Mouse (Mus musculus) embryonic facial prominence, embryonic 12.5 days (tissue): ENCODE measurements around the gene Ccnd2. TPM values are rescaled to one million over a fixed set of nuclear protein-coding genes. Genes with fewer than 3 reads are reported as not detected.

Experiments
- ATAC-seq: fragments of 200-750 bp; cut with Nextera tagmentation; 2 replicates; pipeline ENCODE4 v1.8.0; 2017; ENCODE audit not compliant: insufficient number of reproducible peaks, insufficient read depth, low FRiP score, low TSS enrichment
- H3K27ac ChIP-seq: fragments of 300-500 bp; sonication (generic); 2 replicates; pipeline ENCODE4 v1.5.1; 2016; ENCODE audit warnings: mild to moderate bottlenecking
- H3K27me3 ChIP-seq: fragments of 300-500 bp; sonication (generic); 2 replicates; pipeline ENCODE4 v1.6.1; 2016; ENCODE audit warnings: mild to moderate bottlenecking, moderate library complexity
- H3K36me3 ChIP-seq: fragments of 300-500 bp; sonication (generic); 2 replicates; pipeline ENCODE4 v1.6.1; 2016; ENCODE audit warnings: mild to moderate bottlenecking
- H3K4me1 ChIP-seq: fragments of 300-500 bp; sonication (generic); 2 replicates; pipeline ENCODE4 v1.6.1; 2016
- H3K4me2 ChIP-seq: fragments of 300-500 bp; sonication (generic); replicated peaks from 2 replicates; pipeline ENCODE4 v1.6.1; 2016; ENCODE audit warnings: mild to moderate bottlenecking, moderate library complexity
- H3K4me3 ChIP-seq: fragments of 300-500 bp; sonication (generic); 2 replicates; pipeline ENCODE4 v1.5.1; 2016; ENCODE audit warnings: mild to moderate bottlenecking
- H3K9ac ChIP-seq: fragments of 300-500 bp; sonication (generic); 2 replicates; pipeline ENCODE4 v1.6.1; 2016; ENCODE audit warnings: mild to moderate bottlenecking, moderate library complexity
- H3K9me3 ChIP-seq: fragments of 300-500 bp; sonication (generic); 2 replicates; pipeline ENCODE4 v1.6.1; 2016; ENCODE audit warnings: mild to moderate bottlenecking, moderate library complexity
- WGBS: fragments of 180-500 bp; shearing (Covaris S2); methylation state at CpG from one replicate; pipeline ENCODE4 v1.1.7; 2016; 5-methylcytosine and 5-hydroxymethylcytosine counted together
- polyA plus RNA-seq: library from polyadenylated mRNA; unstranded; fragments of >200 nt; fragmentation: Nextera tagmentation; extraction: Ambion mirVana; gene quantifications from 2 replicates; pipeline ENCODE4 v1.2.1, GENCODE M21; 2016

Ccnd2 gene
- polyA plus RNA-seq, 1 experiment from 2014 or later: 908 TPM

DNA sequence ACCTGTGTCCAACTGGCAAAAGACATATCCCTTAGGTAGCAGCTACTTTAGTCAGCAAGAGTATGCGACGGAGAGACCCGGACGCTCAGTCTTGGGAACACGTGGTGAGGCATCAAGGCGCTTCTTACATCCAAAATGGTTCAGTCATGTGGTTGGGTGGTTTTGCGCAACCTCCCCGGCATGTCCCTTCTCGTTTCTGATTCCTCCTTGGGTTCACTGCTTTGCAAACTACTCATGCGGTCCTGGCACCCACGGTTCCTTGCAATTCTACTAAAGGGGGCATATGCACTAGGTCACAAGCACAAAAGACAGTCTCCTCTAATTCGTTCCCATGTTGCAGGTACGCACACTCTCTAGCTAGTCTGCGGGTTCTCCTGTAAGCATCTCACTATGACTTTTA is 22.3 kb downstream of the Ccnd2 start:
- no peak overlapping the region for H3K9ac ChIP-seq
- 0 out of 2 replicates have a peak, but pooled peaks cover 2% of the 10 kb centered on the region for H3K27me3 ChIP-seq
- ATAC-seq: no peak
- H3K9me3 ChIP-seq: no peaks in the 10 kb centered on the region
- H3K4me2 ChIP-seq: no peak overlapping the region
- H3K4me3 ChIP-seq: no peak overlapping the region
- 90% methylated on average over 14 of the region's 14 CpGs for whole genome bisulfite sequencing
- H3K27ac ChIP-seq: no peak overlapping the region
- H3K4me1 ChIP-seq: no peaks in the 10 kb centered on the region
- peaks cover 83% of the 10 kb centered on the region for H3K36me3 ChIP-seq

DNA sequence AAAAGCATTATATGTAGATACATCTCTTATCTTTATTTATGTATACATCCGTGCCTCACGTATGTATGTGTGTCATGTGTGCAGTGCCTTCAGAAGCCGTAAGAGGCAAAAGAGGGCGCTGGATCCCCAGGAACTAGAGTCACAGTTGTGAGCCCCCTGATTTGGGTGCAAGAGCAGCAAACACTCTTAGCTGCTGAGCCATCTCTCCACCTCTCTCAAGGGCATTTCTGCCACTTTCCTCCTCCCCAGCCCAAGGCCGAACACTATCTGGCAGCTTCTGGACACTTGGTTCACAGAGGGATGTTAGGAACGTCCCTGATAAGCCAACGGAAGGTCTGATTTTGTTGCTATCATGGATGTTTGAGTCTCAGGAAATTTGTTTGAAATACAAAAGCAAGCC is 28.5 kb downstream of the Ccnd2 start:
- no peaks in the 10 kb centered on the region for H3K27me3 ChIP-seq
- no peaks in the 10 kb centered on the region for H3K9me3 ChIP-seq
- H3K27ac ChIP-seq: no peak overlapping the region
- no peak for ATAC-seq
- WGBS: 90% methylated on average over 7 of the region's 7 CpGs
- H3K9ac ChIP-seq: no peak overlapping the region
- peaks cover 25% of the 10 kb centered on the region for H3K36me3 ChIP-seq
- no peak overlapping the region for H3K4me3 ChIP-seq
- no peak overlapping the region for H3K4me2 ChIP-seq
- no peaks in the 10 kb centered on the region for H3K4me1 ChIP-seq

DNA sequence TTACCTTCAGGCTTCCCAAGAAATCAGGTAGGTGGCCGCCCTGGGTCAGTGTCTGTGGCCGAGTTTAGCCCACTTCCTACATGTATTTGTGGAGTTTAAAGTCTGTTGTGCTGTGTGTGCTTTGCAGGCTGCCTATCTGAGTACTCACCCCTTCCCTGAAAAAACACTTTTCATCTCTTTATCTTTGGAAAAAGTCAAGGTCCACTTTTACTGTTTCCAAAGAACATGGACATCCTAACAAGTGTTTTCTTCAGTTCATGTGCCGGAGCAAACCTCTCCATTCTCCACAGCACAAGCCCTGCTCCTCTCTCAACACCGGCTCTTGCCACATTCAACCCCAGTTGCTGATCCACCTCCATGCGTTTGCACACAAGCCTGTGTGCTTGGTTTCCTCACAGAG is 29.0 kb downstream of the Ccnd2 start:
- H3K27ac ChIP-seq: no peak overlapping the region
- no peaks in the 10 kb centered on the region for H3K27me3 ChIP-seq
- H3K4me3 ChIP-seq: no peak overlapping the region
- no peak overlapping the region for H3K9ac ChIP-seq
- no peaks in the 10 kb centered on the region for H3K4me1 ChIP-seq
- 84% methylated on average over 5 of the region's 5 CpGs for WGBS
- H3K36me3 ChIP-seq: peaks cover 22% of the 10 kb centered on the region
- ATAC-seq: no peak
- H3K9me3 ChIP-seq: no peaks in the 10 kb centered on the region
- no peak overlapping the region for H3K4me2 ChIP-seq

DNA sequence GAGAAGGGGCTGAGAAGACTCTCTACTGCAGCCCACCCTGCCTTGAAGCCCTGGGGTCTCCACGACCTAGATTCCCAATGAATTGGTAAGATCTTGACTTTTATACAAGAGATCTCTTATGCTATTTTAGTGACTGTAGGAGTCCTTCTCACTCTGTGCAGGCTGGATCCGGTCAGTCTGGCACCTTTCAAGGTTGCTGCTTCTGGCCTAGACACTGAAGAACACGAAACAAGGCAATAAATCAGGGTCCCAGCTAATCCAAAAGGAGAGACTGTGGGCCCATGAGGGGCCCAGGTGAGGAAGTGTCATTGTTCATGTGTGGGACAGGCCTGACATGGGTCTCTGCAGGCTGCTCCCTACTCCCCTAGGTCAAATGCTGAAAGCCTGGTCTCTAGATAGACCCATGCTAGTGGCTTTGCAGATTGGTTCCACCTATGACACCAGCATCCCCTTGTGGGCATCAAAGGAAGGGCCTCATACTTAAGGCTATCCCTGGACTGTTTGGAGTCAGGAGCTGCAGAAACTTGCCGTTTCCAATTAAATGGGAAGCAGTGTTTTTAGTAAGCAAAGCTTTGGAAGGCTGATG is 29.7 kb downstream of the Ccnd2 start:
- H3K4me1 ChIP-seq: no peaks in the 10 kb centered on the region
- H3K9me3 ChIP-seq: no peaks in the 10 kb centered on the region
- no peak for ATAC-seq
- no peak overlapping the region for H3K4me3 ChIP-seq
- 80% methylated on average over 4 of the region's 4 CpGs for WGBS
- H3K27me3 ChIP-seq: no peaks in the 10 kb centered on the region
- H3K9ac ChIP-seq: no peak overlapping the region
- H3K27ac ChIP-seq: no peak overlapping the region
- peaks cover 15% of the 10 kb centered on the region for H3K36me3 ChIP-seq
- no peak overlapping the region for H3K4me2 ChIP-seq

DNA sequence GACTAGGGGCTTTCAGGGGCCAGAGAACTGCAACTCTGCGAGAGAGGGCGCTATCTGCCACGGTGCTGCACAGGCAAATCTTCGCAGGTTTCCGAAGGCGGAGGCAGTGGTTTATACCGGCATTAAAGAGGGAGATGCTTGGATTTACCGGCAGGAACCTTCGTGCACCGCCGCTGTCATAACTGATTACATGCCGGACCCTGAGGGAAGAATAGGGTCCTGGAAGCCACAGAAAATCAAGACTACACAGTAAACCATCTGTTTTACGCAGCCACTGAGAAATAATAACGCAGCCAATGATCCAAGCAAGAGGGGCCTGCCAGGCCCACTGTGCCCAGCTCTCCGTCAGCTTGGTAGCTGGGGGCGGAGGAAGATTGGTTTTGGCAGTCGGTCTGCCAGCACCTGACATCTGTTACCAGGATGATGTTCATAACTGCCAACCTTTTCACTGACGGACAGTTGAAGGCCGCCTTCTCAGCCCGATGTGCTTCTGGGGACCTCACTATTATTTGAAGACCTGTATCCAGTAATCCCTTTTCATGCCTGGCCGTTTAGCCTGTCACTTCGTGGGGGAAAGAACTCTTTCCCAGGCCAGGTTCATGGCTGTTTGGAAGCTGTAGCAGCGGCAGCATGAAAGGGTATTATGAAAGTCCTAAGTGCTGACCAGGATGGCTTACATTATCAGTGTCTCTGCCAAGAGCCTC is 37.1 kb downstream of the Ccnd2 start:
- ATAC-seq: no peak
- WGBS: 62% methylated on average over 23 of the region's 23 CpGs

DNA sequence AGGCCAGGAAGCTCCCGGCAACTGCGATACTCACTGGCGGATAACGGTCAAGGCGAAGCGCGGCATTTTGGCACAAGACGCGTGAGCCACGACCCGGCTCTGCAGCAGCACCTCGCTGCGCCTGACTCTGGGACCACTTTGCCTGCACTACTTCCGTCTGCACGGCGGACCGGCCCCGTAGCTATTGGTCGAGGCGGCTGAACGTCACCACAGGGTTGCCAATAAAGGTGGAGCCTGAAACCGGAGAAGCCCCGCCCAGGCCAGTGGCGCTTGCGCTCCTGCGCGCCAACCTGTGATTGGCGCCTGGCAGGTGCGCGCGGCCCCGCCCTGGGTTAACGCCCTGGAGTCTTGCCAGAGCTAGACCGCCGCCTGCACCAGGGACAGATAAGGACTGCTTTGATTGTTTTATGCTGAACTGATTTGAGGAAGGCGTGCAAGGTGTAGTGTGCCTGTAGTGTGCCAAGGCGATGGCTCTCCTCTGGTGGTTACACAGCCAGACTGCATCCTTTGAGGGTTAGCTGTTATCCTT is 42.5 kb downstream of the Ccnd2 start, which contains the start of gene Tigar:
Gene Tigar, minus strand, starts transcription at position 156 of the 529 bp plus-strand sequence.
- no peak within 1 kb of the TSS for H3K27ac ChIP-seq

More for the DNA sequence above, 37.1 kb downstream of the Ccnd2 start:
- no peaks in the 10 kb centered on the region for H3K4me1 ChIP-seq
- H3K4me3 ChIP-seq: no peak overlapping the region
- no peak overlapping the region for H3K4me2 ChIP-seq
- H3K27me3 ChIP-seq: no peaks in the 10 kb centered on the region
- no peaks in the 10 kb centered on the region for H3K36me3 ChIP-seq
- no peak overlapping the region for H3K27ac ChIP-seq
- H3K9ac ChIP-seq: no peak overlapping the region
- H3K9me3 ChIP-seq: no peaks in the 10 kb centered on the region

DNA sequence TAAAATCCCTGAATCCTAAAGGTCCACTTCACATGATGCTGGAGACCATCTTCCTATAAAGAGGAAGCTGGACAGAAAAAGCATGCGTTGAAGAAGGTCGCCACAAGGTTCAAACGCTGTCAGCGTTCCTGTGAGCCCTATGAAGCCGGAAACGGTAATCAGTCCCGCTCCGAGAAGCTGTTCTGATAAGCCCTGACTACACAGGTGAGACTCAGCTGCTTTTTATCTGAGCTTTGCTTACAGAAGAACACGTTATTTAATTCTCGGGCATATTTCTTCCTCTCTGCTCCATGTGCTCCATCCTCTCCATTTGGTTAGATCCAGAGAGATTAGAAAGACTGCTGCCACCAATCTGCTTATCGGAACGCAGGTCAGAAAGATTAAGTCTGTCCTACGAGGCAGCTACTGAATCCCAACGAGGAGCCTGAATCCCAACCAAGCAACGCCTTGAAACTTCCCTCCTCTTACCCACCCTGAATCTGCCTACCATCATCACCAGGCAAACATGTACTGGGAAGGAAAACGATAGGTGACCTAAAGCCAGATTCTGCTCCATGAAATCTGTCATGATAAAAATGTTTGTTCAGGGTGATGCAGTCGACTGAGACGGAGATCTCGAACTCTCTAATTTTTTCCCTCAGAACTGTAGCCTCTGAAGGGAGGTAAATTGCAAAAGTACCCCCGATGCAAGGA is 43.5 kb downstream of the Ccnd2 start:
- Histone ChIP-seq H3K4me2 (peak overlapping the region; percentile 71), H3K4me3 (peak overlapping the region; percentile 62), H3K27ac (no peak overlapping the region), H3K9me3 (no peaks in the 10 kb centered on the region), H3K4me1 (peaks cover 10% of the 10 kb centered on the region), H3K27me3 (no peaks in the 10 kb centered on the region), H3K9ac (peak overlapping the region; percentile 50), H3K36me3 (no peaks in the 10 kb centered on the region)
- WGBS: 39% methylated on average over 20 of the region's 20 CpGs
- no peak for ATAC-seq

More for the DNA sequence above, 42.5 kb downstream of the Ccnd2 start, which contains the start of gene Tigar:
- WGBS: under 1% methylated on average over 37 of the region's 37 CpGs
- Histone ChIP-seq H3K9me3 (no peaks in the 10 kb centered on the region), H3K4me2 (peak within 1 kb of the TSS; percentile 71), H3K27me3 (no peaks in the 10 kb centered on the region), H3K36me3 (no peaks in the 10 kb centered on the region), H3K4me3 (peak within 1 kb of the TSS; percentile 62), H3K4me1 (peaks cover 10% of the 10 kb centered on the region), H3K9ac (peak within 1 kb of the TSS; percentile 50)
- ATAC-seq: peak; percentile 98

DNA sequence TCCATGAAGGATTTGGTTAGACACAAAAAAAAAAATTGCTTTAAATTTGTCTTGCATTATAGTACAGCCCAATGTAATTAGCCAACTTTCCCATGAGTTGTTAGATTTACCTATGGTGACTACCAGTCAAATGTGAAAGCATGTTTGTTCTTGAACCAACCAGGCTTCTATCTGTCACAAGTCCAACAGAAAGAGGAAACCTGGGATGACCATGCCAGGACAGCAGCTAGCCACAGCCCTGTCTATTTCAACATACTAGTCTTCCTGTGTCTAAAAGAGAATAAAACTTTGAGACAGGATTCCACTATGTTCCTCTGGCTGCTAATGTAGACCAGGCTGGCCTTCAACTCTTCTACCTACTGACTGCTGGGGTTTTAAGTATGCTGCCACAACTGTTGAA is 44.6 kb downstream of the Ccnd2 start:
- ATAC-seq: no peak

DNA sequence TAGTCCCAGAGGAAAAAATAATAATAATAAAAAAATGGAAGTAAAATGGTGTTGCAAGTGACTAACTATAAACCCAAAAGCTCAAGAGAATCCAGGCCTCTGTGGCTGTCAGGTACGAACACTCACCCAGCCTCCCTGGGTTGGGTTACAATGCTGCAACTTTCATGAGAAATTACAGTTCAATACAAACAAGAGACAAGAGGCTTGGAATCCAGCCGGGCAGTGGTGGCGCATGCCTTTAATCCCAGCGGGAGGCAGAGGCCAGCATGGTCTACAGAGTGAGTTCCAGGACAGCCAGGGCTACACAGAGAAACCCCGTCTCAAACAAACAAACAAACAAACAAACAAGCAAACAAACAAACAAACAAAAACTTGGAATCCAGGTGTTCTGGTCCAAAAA is 45.3 kb downstream of the Ccnd2 start:
- no peak for ATAC-seq
- no peak overlapping the region for H3K4me3 ChIP-seq
- WGBS: 50% methylated on average over 5 of the region's 5 CpGs

More for the DNA sequence above, 44.6 kb downstream of the Ccnd2 start:
- no peak overlapping the region for H3K4me3 ChIP-seq
- H3K9me3 ChIP-seq: no peaks in the 10 kb centered on the region
- H3K27me3 ChIP-seq: no peaks in the 10 kb centered on the region
- H3K4me2 ChIP-seq: no peak overlapping the region
- H3K36me3 ChIP-seq: no peaks in the 10 kb centered on the region
- peaks cover 10% of the 10 kb centered on the region for H3K4me1 ChIP-seq
- no peak overlapping the region for H3K27ac ChIP-seq
- no peak overlapping the region for H3K9ac ChIP-seq

DNA sequence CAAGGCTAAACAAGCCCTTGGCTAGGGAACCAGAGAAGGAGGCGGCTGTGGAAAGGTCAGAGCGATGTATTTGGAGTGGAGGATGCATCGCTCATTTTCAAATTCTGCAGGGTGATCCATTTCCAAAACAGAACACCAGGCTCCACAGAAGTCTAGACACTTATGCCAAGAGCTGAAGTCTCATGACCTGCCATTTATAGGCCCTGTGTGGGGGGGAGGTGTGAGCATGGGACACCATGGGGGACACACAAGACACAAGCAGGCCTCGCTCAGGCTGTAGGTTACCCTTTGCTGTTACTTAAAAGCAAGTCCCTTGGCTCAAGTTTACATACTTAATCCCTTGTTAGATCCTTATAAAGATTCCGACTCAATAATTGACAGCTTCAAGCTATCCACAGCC is 45.8 kb downstream of the Ccnd2 start:
- H3K27me3 ChIP-seq: no peaks in the 10 kb centered on the region
- 87% methylated on average over 5 of the region's 5 CpGs for WGBS
- H3K9ac ChIP-seq: no peak overlapping the region
- no peak for ATAC-seq
- no peak overlapping the region for H3K27ac ChIP-seq
- no peak overlapping the region for H3K4me2 ChIP-seq
- H3K4me3 ChIP-seq: no peak overlapping the region
- H3K9me3 ChIP-seq: no peaks in the 10 kb centered on the region
- H3K4me1 ChIP-seq: peaks cover 10% of the 10 kb centered on the region
- no peaks in the 10 kb centered on the region for H3K36me3 ChIP-seq

More for the DNA sequence above, 45.3 kb downstream of the Ccnd2 start:
- Histone ChIP-seq H3K27me3 (no peaks in the 10 kb centered on the region), H3K27ac (no peak overlapping the region), H3K36me3 (no peaks in the 10 kb centered on the region), H3K4me2 (no peak overlapping the region), H3K4me1 (peaks cover 10% of the 10 kb centered on the region), H3K9ac (no peak overlapping the region), H3K9me3 (no peaks in the 10 kb centered on the region)

DNA sequence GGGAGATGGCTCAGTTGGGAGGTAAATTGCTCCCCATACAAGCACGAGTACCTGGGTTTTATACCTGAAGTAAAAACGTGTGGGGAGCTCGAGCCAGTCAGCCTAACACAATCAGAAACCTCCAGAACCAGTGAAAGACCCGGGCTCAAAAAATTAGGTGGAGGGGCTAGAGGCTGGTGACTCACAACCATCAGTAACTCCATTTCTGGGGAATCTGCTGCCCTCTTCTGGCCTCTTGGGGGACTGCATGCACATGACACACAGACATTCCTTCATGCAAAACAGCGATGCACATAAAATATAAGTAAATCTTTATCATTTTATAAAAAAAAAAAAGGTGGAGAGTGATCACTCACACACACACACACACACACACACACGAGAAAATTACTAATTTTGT is 46.9 kb downstream of the Ccnd2 start:
- Histone ChIP-seq H3K4me2 (no peak overlapping the region), H3K9ac (no peak overlapping the region), H3K27me3 (no peaks in the 10 kb centered on the region), H3K4me3 (no peak overlapping the region), H3K27ac (no peak overlapping the region), H3K9me3 (no peaks in the 10 kb centered on the region), H3K4me1 (peaks cover 10% of the 10 kb centered on the region), H3K36me3 (peaks cover 5% of the 10 kb centered on the region; the same call in 1 of the 2 replicates)
- WGBS: 56% methylated on average over 6 of the region's 6 CpGs
- ATAC-seq: no peak
